Comparison of ENCODE assay signal across 10 mouse cellular contexts in genomic region chr14:24945716-24946115, GRCm38 (mm10).
DNase-seq lines count a peak whose midpoint lies in the region; ATAC-seq lines count a peak whose summit lies in the region.
"Had no signal": no experiment of that assay in that cellular context is flagged by ENCODE, and none has a peak within 500 bp of the region (broad histone marks: within the 10 kb centered on the region; RNA-seq: fewer than 3 reads in every experiment).

No protein-coding gene starts in this region.

- no peak for ATAC-seq in CD4-positive, CD25-positive, alpha-beta regulatory T cell, adult 4 months

- peak; percentile 35 for DNase-seq in CD4-positive, CD25-positive, alpha-beta regulatory T cell, adult 2 months (ENCODE audit: low read depth, low spot score)
- peak; percentile 10 for DNase-seq in kidney, adult 9 months
- no peak for DNase-seq in kidney, adult 18-20 months
- DNase-seq in thymus, postnatal 14 days: peak; percentile 26
- DNase-seq in thymus, postnatal 25 days: no peak
- DNase-seq in frontal cortex, postnatal 14 days (ENCODE audit: low spot score in 2 of 2): no peak
- DNase-seq in right cerebral cortex, postnatal 4 days: no peak
- DNase-seq: cerebellum, adult 18-20 months; spleen, adult 18-20 months had no signal

Comparison
In these comparisons a context has a peak if more than half of its experiments do, and no peak if none do; other contexts are left out.
1. DNase-seq: peak in CD4-positive, CD25-positive, alpha-beta regulatory T cell, adult 2 months (single experiment), kidney, adult 9 months (single experiment) and thymus, postnatal 14 days (single experiment); none in kidney, adult 18-20 months (single experiment), thymus, postnatal 25 days (single experiment), frontal cortex, postnatal 14 days (0 of 2) and right cerebral cortex, postnatal 4 days (single experiment).